Mouse (Mus musculus) gastrocnemius, postnatal 36 days (tissue): ENCODE measurements around the gene Akap2. TPM values are rescaled to one million over a fixed set of nuclear protein-coding genes. Genes with fewer than 3 reads are reported as not detected.
A peak's percentile ranks its signal among the peaks of the same experiment; 100 is the strongest.
"Not testable (repeated sequence)": the region's sequence is repeated elsewhere in the genome, so short reads cannot be mapped to it uniquely, and the experiment has no call there.

Source experiments
- DNase-seq, 2 experiments: peaks; one replicate each; pipeline ENCODE4 v3.0.0; 2022
- intact Hi-C: fragments of 180-260 bp; cut with DNase I; formaldehyde crosslinking; loops from one replicate; pipeline ENCODE4 v1.15.1; 2025
- total RNA-seq, 2 experiments: library from RNA; stranded (reverse); gene quantifications; 2 replicates each; pipeline ENCODE4 v1.2.3; 2021

The Akap2 gene
- total RNA-seq, 2 experiments from 2014 or later, result 29.6 to 35.6 TPM

GRCm38 (mm10) chr4:57854181-57854580, 136.7 kb downstream of the Akap2 start:
- intact Hi-C loops, result no loop called here

GRCm38 (mm10) chr4:57855281-57855941, 138.0 kb downstream of the Akap2 start:
- intact Hi-C loops, result no loop called here
- DNase-seq, result no peak

More at GRCm38 (mm10) chr4:57854181-57854580, 136.7 kb downstream of the Akap2 start:
- no peak for DNase-seq

GRCm38 (mm10) chr4:57856673-57857072, 139.2 kb downstream of the Akap2 start:
- intact Hi-C loops, result no loop called here
- no peak for DNase-seq

GRCm38 (mm10) chr4:57860204-57860611, 142.8 kb downstream of the Akap2 start:
- intact Hi-C loops, result no loop called here
- DNase-seq, result peak; percentile 47 to 60

DNA sequence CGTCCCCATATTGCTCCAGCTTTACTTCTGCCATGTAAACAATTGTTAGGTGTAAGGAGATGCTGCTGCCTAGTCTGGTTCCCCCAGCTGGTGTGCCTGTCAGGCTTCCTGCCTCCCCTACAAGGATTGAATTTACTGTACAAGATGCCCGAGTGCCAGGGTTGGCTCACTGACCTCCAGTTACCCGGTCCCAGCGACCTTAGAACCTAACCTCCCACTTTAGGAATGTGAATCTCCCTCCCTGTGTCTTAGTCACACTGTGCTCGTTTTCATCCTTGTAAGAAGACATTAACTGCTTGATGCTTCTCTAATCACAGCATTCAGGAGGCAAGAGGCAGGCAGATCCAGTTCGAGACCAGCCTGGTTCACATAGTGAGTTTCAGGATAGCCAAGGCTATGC, 143.7 kb downstream of the Akap2 start:
- intact Hi-C loops, result no loop called here
- no peak for DNase-seq

DNA sequence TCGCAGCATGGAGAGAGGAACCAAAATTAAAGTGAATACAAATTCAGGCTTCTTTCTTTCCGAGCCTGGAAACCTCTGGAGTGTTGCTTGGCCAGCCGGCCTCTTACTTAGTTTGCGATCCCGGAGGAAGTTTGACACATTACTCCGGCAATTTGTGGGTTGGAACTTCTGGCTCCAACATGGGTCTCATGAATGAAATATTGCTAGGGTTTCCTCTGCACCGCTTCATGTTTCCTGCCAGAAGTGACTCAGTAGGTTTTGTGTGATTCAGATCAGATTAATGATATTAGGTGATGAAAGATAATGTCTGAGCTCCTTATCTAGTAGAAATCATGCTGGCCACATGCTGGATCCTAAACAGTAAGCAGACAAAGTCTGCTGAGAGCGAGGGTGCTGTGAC, 144.4 kb downstream of the Akap2 start:
- intact Hi-C loops, result no loop called here
- no peak for DNase-seq

GRCm38 (mm10) chr4:57862269-57862986, 145.0 kb downstream of the Akap2 start:
- intact Hi-C loops, result no loop called here
- no peak for DNase-seq

- intact Hi-C loops, result no loop called here
- DNase-seq, result no peak
These were observed 148.6 kb downstream of the Akap2 start for GRCm38 (mm10) chr4:57866088-57866487.

DNA sequence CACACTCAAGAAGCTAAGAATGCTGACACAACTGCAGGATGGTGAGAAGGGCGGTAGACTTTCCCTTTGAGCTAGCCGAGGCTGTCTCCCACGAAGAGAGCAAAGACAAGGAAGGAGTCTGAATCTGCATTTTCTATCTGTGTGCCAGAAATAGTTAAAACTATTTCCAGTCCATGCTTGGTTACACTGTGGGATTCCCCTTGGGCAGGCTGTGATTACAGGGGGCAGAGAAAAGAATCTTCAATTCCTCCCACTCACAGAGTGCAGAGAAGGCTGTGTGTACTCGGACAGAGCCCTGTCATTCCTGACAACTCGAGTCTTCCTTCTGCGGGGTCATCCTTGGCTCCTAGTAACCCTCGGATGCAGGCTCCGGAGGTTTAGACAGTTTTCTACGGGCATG, 149.5 kb downstream of the Akap2 start:
- DNase-seq, result no peak
- intact Hi-C loops, result no loop called here

DNA sequence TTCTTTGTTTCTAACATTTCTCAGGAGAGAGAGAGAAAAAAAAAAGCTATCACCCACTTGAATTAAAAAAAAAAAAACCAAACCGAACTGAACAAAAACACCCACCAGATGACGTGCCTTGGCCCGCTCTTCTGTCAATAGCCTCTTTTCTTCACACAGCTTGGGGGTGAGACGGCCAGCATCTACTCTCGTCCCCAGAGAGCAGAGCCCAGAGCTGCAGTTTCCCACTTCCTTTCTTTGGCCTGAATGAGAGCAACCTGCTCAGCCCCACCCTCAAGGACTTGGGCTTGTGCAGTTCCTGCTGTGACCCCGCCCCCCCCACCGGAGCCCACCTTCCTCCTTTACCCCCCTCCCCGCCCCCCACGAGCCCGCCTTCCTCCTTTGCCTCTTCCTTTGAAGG, 150.0 kb downstream of the Akap2 start:
- DNase-seq, result no peak
- intact Hi-C loops, result no loop called here

GRCm38 (mm10) chr4:57879137-57879536, 161.7 kb downstream of the Akap2 start:
- DNase-seq, result no peak
- intact Hi-C loops, result no loop called here

GRCm38 (mm10) chr4:57879804-57880357, 162.4 kb downstream of the Akap2 start:
- peak; percentile 68 to 71 for DNase-seq
- intact Hi-C loops, result loop anchor here (2.0 to 5.0 kb wide), 2 partner anchors 93 to 207 kb away; no protein-coding TSS in a partner anchor

- no peak for DNase-seq
These were observed 166.3 kb downstream of the Akap2 start for GRCm38 (mm10) chr4:57883520-57884421.

DNA sequence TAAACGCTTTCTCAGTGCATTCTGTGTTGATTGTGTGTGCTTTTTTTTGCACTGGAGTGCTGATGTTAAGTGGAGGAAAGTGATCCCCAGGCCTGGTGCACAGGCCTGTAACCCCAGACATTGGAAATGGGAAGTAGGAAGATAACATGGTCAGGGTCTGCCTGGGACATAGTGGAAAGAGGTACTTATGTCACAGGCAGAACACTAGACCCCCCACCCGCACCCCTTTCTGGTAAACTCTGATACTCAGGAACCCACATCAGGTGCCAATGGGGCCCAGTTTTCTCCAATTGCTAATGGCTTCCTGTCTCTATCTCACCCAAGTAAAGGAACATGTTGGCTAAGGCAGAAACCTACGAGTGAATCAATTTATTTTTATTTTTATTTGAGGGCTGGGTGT, 167.1 kb downstream of the Akap2 start:
- intact Hi-C loops, result loop anchor here (5.0 kb wide), 1 partner anchor 97 kb away; no protein-coding TSS in a partner anchor
- DNase-seq, result no peak

More at GRCm38 (mm10) chr4:57883520-57884421, 166.3 kb downstream of the Akap2 start:
- intact Hi-C loops, result loop anchor here (5.0 kb wide), 1 partner anchor 96 kb away; no protein-coding TSS in a partner anchor

DNA sequence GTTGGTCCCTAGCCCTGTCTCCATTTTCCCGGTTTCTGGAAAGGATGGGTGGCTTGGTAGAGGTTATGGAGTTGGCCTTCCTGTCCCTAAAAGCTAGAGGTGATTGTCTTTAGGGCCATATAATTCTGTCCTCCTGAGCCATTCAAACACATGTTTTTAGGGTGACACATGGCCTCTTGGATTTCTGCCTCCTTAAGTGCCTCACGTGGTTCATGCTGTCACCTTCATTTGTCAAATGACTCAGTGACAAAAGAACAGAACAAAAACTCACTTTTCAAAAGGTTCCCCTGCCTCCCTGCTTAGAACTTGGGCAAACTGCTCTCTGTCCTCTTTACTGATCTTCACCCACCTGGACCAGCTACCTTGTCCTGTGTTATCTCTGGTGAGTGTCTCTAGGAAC, 167.7 kb downstream of the Akap2 start:
- no peak for DNase-seq
- intact Hi-C loops, result no loop called here

- intact Hi-C loops, result no loop called here
These were observed 168.8 kb downstream of the Akap2 start for GRCm38 (mm10) chr4:57886066-57886887.

GRCm38 (mm10) chr4:57886888-57887230, 169.4 kb downstream of the Akap2 start:
- intact Hi-C loops, result no loop called here

More at GRCm38 (mm10) chr4:57886066-57886887, 168.8 kb downstream of the Akap2 start:
- DNase-seq, result no peak

DNA sequence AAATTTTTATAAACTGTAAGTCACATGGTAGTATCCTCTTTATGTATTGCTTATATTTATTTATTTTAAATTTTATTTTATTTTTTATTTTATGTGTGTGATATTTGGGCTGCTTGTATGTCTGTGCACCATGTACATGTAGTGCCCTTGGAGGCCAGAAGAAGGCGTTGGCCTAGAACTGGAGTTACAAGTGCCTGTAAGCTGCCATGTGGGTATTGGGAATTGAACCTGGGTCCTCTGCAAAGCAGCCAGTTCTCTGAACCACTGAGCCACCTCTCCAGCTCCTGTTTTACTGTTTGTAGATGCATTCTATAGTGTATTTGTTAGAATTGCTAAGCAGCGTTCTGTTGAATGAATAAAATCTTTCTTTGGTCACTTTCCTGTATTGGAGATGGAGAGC, 170.8 kb downstream of the Akap2 start:
- no peak for DNase-seq

More at GRCm38 (mm10) chr4:57886888-57887230, 169.4 kb downstream of the Akap2 start:
- no peak for DNase-seq

GRCm38 (mm10) chr4:57888978-57889377, 171.5 kb downstream of the Akap2 start:
- DNase-seq, intact Hi-C loops: not testable (repeated sequence)

More for the DNA sequence above, 170.8 kb downstream of the Akap2 start:
- intact Hi-C loops, result no loop called here

DNA sequence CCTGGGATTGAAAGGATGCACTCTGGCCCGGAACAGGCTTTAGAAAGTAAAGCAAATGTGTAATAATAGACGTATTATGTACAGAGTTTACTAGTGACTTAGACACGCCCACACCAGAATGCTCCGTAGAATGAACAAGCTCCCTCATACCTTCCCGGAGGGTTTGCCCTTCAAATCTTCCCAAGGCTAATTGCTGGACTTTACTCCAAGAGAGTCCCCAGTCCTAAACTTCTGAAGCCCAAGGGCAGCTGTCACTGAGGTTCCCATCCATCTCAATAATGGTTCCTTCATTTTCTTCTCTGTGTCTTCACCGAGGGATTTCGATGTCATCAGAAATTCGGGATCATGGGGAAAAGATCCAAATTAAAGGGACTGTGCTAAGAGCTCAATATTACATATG, 172.3 kb downstream of the Akap2 start:
- intact Hi-C loops, result no loop called here
- no peak for DNase-seq
